ENCODE assay signal across 8 mouse cellular contexts in genomic region chr5:115429359-115430186, GRCm38 (mm10). TPM values are rescaled to one million over a fixed set of nuclear protein-coding genes. Genes with fewer than 3 reads are reported as not detected.
A peak's percentile ranks its signal among the peaks of the same experiment; 100 is the strongest.
DNase-seq lines count a peak whose midpoint lies in the region; ATAC-seq and TF ChIP-seq lines count a peak whose summit lies in the region.

Gene Msi1, plus strand, starts transcription at chr5:115429599.

- under 1% methylated on average over 55 of the region's 117 CpGs for WGBS in heart, embryonic 13.5 days
- WGBS in hindbrain, embryonic 14.5 days = under 1% methylated on average over 43 of the region's 117 CpGs
- WGBS in liver, embryonic 11.5 days = 2% methylated on average over 58 of the region's 117 CpGs
- 1% methylated on average over 56 of the region's 117 CpGs for WGBS in stomach, embryonic 16.5 days

- peaks cover 4% of the 10 kb centered on the region; the same call in 1 of the 2 replicates for H3K36me3 ChIP-seq in heart, embryonic 13.5 days
- H3K36me3 ChIP-seq in E14TG2a.4 (ENCODE audit: insufficient read depth, low read length) = peaks cover 16% of the 10 kb centered on the region; the same call in 1 of the 2 replicates
- peaks cover 20% of the 10 kb centered on the region for H3K36me3 ChIP-seq in hindbrain, embryonic 14.5 days (replicated peaks; ENCODE audit: control insufficient read depth, insufficient read depth)
- H3K36me3 ChIP-seq in liver, embryonic 11.5 days (ENCODE audit: control insufficient read depth, insufficient read depth, low read length) = no peaks in the 10 kb centered on the region
- H3K36me3 ChIP-seq in stomach, embryonic 16.5 days (ENCODE audit: control insufficient read depth, insufficient read depth, low read length) = no peaks in the 10 kb centered on the region

- peak within 1 kb of the TSS; percentile 15; the same call in 1 of the 2 replicates for H3K27ac ChIP-seq in heart, embryonic 13.5 days (replicated peaks)
- H3K27ac ChIP-seq in brown adipose tissue, adult 24 weeks (replicated peaks; ENCODE audit: low read depth, low read length) = no peak within 1 kb of the TSS
- H3K27ac ChIP-seq in hindbrain, embryonic 14.5 days = peak within 1 kb of the TSS; percentile 100
- H3K27ac ChIP-seq in liver, embryonic 11.5 days (ENCODE audit: low read depth, low read length) = peak within 1 kb of the TSS; percentile 6; the same call in 1 of the 2 replicates
- peak within 1 kb of the TSS; percentile 55; the same call in 1 of the 2 replicates for H3K27ac ChIP-seq in stomach, embryonic 16.5 days (ENCODE audit: low read length)

- no peak for TF ChIP-seq CTCF in E14TG2a.4 (conservative IDR thresholded peaks at IDR 0.05; ENCODE audit: low read length)

- H3K4me2 ChIP-seq in heart, embryonic 13.5 days = peak within 1 kb of the TSS; percentile 95
- H3K4me2 ChIP-seq in hindbrain, embryonic 14.5 days (replicated peaks) = peak within 1 kb of the TSS; percentile 83
- H3K4me2 ChIP-seq in liver, embryonic 11.5 days = peak within 1 kb of the TSS; percentile 65
- H3K4me2 ChIP-seq in stomach, embryonic 16.5 days (ENCODE audit: low read depth, low read length) = peak within 1 kb of the TSS; percentile 99

- no peak; the same call in 1 of the 2 replicates for ATAC-seq in heart, embryonic 13.5 days (ENCODE audit: extremely low read depth, insufficient number of reproducible peaks, low FRiP score, low TSS enrichment)
- ATAC-seq in hindbrain, embryonic 14.5 days (ENCODE audit: low FRiP score) = peak; percentile 72
- peak; percentile 45; the same call in 1 of the 2 replicates for ATAC-seq in liver, embryonic 11.5 days (replicated peaks; ENCODE audit: low FRiP score)
- ATAC-seq in stomach, embryonic 16.5 days (ENCODE audit: insufficient read depth, low FRiP score) = peak; percentile 71
- no peak for ATAC-seq in monocyte, adult 5-6 weeks (replicated peaks; ENCODE audit: insufficient number of reproducible peaks, low FRiP score, low TSS enrichment, poor library complexity, severe bottlenecking)

- H3K9me3 ChIP-seq in heart, embryonic 13.5 days = no peaks in the 10 kb centered on the region
- no peaks in the 10 kb centered on the region for H3K9me3 ChIP-seq in E14TG2a.4 (ENCODE audit: low read length)
- no peaks in the 10 kb centered on the region for H3K9me3 ChIP-seq in hindbrain, embryonic 14.5 days (ENCODE audit: control insufficient read depth, low read length)
- no peaks in the 10 kb centered on the region for H3K9me3 ChIP-seq in liver, embryonic 11.5 days (ENCODE audit: control insufficient read depth, low read length)
- H3K9me3 ChIP-seq in stomach, embryonic 16.5 days (replicated peaks; ENCODE audit: control insufficient read depth, low read length) = no peaks in the 10 kb centered on the region

- peak within 1 kb of the TSS; percentile 89 for H3K4me3 ChIP-seq in heart, embryonic 13.5 days
- peak within 1 kb of the TSS; percentile 87 for H3K4me3 ChIP-seq in E14TG2a.4 (replicated peaks; ENCODE audit: low read length)
- H3K4me3 ChIP-seq in brown adipose tissue, adult 24 weeks (ENCODE audit: insufficient read depth, low read depth, low read length) = peak within 1 kb of the TSS; percentile 44
- peak within 1 kb of the TSS; percentile 98 for H3K4me3 ChIP-seq in hindbrain, embryonic 14.5 days (replicated peaks; ENCODE audit: low read length)
- peak within 1 kb of the TSS; percentile 67 for H3K4me3 ChIP-seq in liver, embryonic 11.5 days (ENCODE audit: low read depth, low read length)
- H3K4me3 ChIP-seq in stomach, embryonic 16.5 days (replicated peaks; ENCODE audit: low read length) = peak within 1 kb of the TSS; percentile 93

- H3K27me3 ChIP-seq in heart, embryonic 13.5 days (replicated peaks) = peaks cover 52% of the 10 kb centered on the region
- H3K27me3 ChIP-seq in E14TG2a.4 (ENCODE audit: insufficient read depth, low read length) = peaks cover 76% of the 10 kb centered on the region
- H3K27me3 ChIP-seq in hindbrain, embryonic 14.5 days (ENCODE audit: control insufficient read depth, insufficient read depth, low read length) = no peaks in the 10 kb centered on the region
- peaks cover 81% of the 10 kb centered on the region for H3K27me3 ChIP-seq in liver, embryonic 11.5 days (replicated peaks; ENCODE audit: control insufficient read depth, insufficient read depth, low read length)
- peaks cover 5% of the 10 kb centered on the region for H3K27me3 ChIP-seq in stomach, embryonic 16.5 days (ENCODE audit: control insufficient read depth, insufficient read depth, low read length)

- peak within 1 kb of the TSS; percentile 92 for H3K9ac ChIP-seq in heart, embryonic 13.5 days
- H3K9ac ChIP-seq in hindbrain, embryonic 14.5 days = peak within 1 kb of the TSS; percentile 100
- H3K9ac ChIP-seq in liver, embryonic 11.5 days (ENCODE audit: low read depth, low read length) = peak within 1 kb of the TSS; percentile 65
- H3K9ac ChIP-seq in stomach, embryonic 16.5 days (ENCODE audit: low read length) = peak within 1 kb of the TSS; percentile 95

- no peak for DNase-seq in heart, adult 11 months
- no peak for DNase-seq in hindbrain, embryonic 14.5 days (ENCODE audit: low spot score)
- peak; percentile 54 for DNase-seq in liver, embryonic 11.5 days (ENCODE audit: low spot score)

- peaks cover 30% of the 10 kb centered on the region for H3K4me1 ChIP-seq in heart, embryonic 13.5 days
- peaks cover 54% of the 10 kb centered on the region for H3K4me1 ChIP-seq in E14TG2a.4 (replicated peaks; ENCODE audit: low read depth, low read length)
- H3K4me1 ChIP-seq in brown adipose tissue, adult 24 weeks (ENCODE audit: control insufficient read depth, insufficient read depth, insufficient read length, low read length) = no peaks in the 10 kb centered on the region
- peaks cover 47% of the 10 kb centered on the region for H3K4me1 ChIP-seq in hindbrain, embryonic 14.5 days (replicated peaks; ENCODE audit: control insufficient read depth, insufficient read depth, low read length)
- H3K4me1 ChIP-seq in liver, embryonic 11.5 days (replicated peaks; ENCODE audit: control insufficient read depth, insufficient read depth, low read length) = peaks cover 9% of the 10 kb centered on the region; the same call in 1 of the 2 replicates
- peaks cover 27% of the 10 kb centered on the region for H3K4me1 ChIP-seq in stomach, embryonic 16.5 days (ENCODE audit: control insufficient read depth, insufficient read depth, low read length)

RNA-seq across cellular contexts. Expression of gene Msi1, which starts in this region (rescaled TPM):
- 3.7 and 4.1 TPM in 2 replicates for polyA plus RNA-seq in heart, embryonic 13.5 days (2015; fragmentation: Nextera tagmentation; extraction: Ambion mirVana)
- polyA plus RNA-seq in brown adipose tissue, adult 24 weeks (2012; ENCODE audit: insufficient read depth, insufficient read length, missing spikeins) = 1.1 TPM in 1 of 2 replicates, not detected in the other
- polyA plus RNA-seq in hindbrain, embryonic 14.5 days (2014; fragmentation: Nextera tagmentation; extraction: Ambion mirVana) = 59.6 and 60.2 TPM in 2 replicates
- 7.5 and 9.7 TPM in 2 replicates for polyA plus RNA-seq in liver, embryonic 11.5 days (2014; fragmentation: Nextera tagmentation; extraction: Ambion mirVana)
- 3.5 and 4.9 TPM in 2 replicates for polyA plus RNA-seq in stomach, embryonic 16.5 days (2015; fragmentation: Nextera tagmentation; extraction: Ambion mirVana)
- not detected in 3 replicates for total RNA-seq in monocyte, adult 5-6 weeks (2017)

Comparison
In these comparisons a context has a peak if more than half of its experiments do, and no peak if none do; other contexts are left out.
1. ATAC-seq: peak in hindbrain, embryonic 14.5 days (single experiment), liver, embryonic 11.5 days (single experiment) and stomach, embryonic 16.5 days (single experiment); none in heart, embryonic 13.5 days (single experiment) and monocyte, adult 5-6 weeks (single experiment).
2. H3K4me3 ChIP-seq: peak in every context shown above with its lines; median percentile 98 in hindbrain, embryonic 14.5 days; 93 in stomach, embryonic 16.5 days; 89 in heart, embryonic 13.5 days; 87 in E14TG2a.4; 67 in liver, embryonic 11.5 days; 44 in brown adipose tissue, adult 24 weeks.
3. Peak in every context shown above with its lines, with median percentiles within 50 percentile points of each other: H3K4me2 ChIP-seq and H3K9ac ChIP-seq.